Mouse (Mus musculus): ENCODE results near the gene BC051665.

The BC051665 gene

GRCm38 (mm10) chr13:60743381-60744077 is 42.6 kb downstream of the BC051665 start:
- no peak for DNase-seq

GRCm38 (mm10) chr13:60742611-60743010 is 43.6 kb downstream of the BC051665 start:
- DNase-seq = no peak

- DNase-seq = no peak
Measured at GRCm38 (mm10) chr13:60740248-60740647, 45.9 kb downstream of the BC051665 start.

GRCm38 (mm10) chr13:60738429-60738828 is 47.7 kb downstream of the BC051665 start:
- DNase-seq = peak; percentile 39

GRCm38 (mm10) chr13:60737632-60738324 is 48.4 kb downstream of the BC051665 start:
- DNase-seq = no peak

- no peak for DNase-seq
Measured at GRCm38 (mm10) chr13:60736421-60737105, 49.6 kb downstream of the BC051665 start.

GRCm38 (mm10) chr13:60735306-60735705 is 50.9 kb downstream of the BC051665 start:
- peak; percentile 21 for DNase-seq

Data from cerebellum, adult 11 months (tissue).